Mouse (Mus musculus) brain, embryonic 14.5 days (tissue): ENCODE measurements around the gene Dlx4. TPM values are rescaled to one million over a fixed set of nuclear protein-coding genes. Genes with fewer than 3 reads are reported as not detected.

Source experiments
- DNase-seq: peaks from one replicate; pipeline ENCODE4 v3.0.0-alpha.2; 2011; ENCODE audit warnings: low read depth
- CTCF ChIP-seq: fragments of 200-500 bp; IDR thresholded peaks from 2 replicates; pipeline ENCODE4 v1.5.1; 2012; ENCODE audit warnings: inconsistent platforms, mild to moderate bottlenecking, moderate library complexity, borderline replicate concordance; ENCODE audit not compliant: insufficient read depth, insufficient read length; ENCODE audit errors: extremely low read depth
- POLR2A ChIP-seq: fragments of 200-500 bp; IDR thresholded peaks from 2 replicates; pipeline ENCODE4 v1.6.1; 2012; ENCODE audit warnings: mild to moderate bottlenecking, inconsistent platforms, borderline replicate concordance; ENCODE audit not compliant: poor library complexity, insufficient read depth, insufficient read length, severe bottlenecking; ENCODE audit errors: extremely low read depth
- polyA plus RNA-seq: library from polyadenylated mRNA; depleted of rRNA; stranded (reverse); fragments of >200 nt; gene quantifications from 2 replicates; pipeline ENCODE4 v1.2.3, GENCODE M21; 2012; rRNA removed

Gene Dlx4
- polyA plus RNA-seq, 1 experiment = 0.10 TPM

DNA sequence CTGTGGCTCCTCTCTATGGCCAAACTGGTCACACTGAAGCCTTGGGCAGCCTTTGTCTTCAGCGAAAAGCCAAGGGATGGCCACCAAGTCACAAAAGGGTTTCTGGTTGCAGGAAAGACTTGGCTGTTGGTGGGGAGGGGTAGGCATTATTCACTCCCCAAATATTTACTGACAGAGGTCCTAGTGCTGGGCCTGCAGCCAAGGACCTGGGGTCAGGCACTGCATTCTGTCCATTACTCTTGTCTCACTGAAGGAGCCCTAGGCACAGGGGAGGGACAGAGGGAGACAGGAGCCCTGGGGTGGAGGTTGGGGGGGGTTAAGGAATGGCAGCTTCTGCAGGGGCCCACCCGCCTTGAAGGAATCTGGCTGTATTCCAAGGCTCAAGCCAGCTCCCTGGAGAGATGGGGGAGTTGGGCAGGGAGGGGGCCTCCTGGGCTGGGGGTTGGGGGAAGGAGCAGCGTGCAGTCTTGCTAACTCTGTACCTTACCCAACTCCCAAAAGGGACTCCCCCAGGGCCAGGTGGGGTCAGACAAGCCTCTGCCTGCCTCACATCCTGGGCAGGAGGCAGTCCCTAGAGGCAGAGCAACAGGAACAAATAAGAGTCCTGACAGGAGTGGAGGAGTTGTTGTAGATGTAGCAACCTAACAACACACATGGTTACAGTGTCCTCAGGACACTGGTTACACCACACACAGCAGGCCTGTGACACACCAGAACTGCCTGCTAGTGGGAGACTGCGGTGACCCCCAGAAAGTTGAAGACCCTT is 49.3 kb downstream of the Dlx4 start:
- TF ChIP-seq POLR2A (no peak), CTCF (no peak)
- DNase-seq = peak; percentile 31

DNA sequence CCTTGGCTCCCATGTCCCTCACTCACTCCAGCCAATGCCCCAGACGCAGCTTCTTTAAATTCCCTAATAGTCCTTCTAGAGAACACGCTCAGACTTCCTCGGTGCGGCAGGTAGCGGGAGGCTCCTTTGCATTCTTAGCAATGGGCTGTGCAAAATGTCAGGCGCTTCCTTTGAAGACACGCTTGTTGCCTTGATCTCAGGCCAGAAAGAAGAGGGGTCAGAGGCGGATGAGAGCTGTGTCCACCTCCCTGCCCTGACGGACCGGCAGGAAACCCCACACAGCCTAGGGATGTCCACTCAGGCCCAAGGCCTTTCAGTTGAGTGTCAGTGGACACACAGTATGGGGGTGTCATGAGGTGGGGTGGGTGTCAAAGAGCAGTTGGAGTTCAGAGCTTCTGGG is 50.5 kb downstream of the Dlx4 start:
- TF ChIP-seq CTCF = no peak
- no peak for TF ChIP-seq POLR2A
- DNase-seq = no peak

DNA sequence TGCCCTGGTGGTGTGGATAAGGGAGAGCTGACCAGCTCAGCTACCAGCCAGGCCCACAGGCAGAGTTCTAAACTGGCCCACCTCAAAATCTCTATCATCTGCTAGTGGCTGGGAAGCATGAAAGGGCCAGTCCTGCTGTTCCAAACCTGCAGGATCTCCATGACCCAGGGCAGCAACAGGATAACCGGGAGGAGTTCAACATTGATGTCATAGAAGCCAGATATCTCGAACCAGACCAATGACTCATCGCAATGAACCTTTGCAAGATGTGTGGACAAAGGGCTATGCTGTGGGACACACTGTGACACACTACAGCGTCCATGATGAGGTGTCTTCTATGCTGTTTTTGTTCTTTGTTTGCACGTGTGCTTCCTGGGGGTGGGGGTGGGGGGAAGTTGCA is 53.0 kb downstream of the Dlx4 start:
- TF ChIP-seq POLR2A (no peak), CTCF (no peak)
- no peak for DNase-seq

Other genes with a start within 250 kb of the Dlx4 start
- gene Col1a1, start 210.0 kb downstream of the Dlx4 start, polyA plus RNA-seq = 44.1 and 192 TPM in 2 replicates
- 0.09 TPM in 1 of 2 replicates, not detected in the other for gene Hils1, start 178.7 kb downstream of the Dlx4 start, polyA plus RNA-seq
- gene Sgca, start 169.9 kb downstream of the Dlx4 start, polyA plus RNA-seq = 0.25 and 0.73 TPM in 2 replicates
- gene Ppp1r9b, start 155.2 kb downstream of the Dlx4 start, polyA plus RNA-seq = 37.9 and 81.2 TPM in 2 replicates
- 141 and 186 TPM in 2 replicates for gene Samd14, start 136.4 kb downstream of the Dlx4 start, polyA plus RNA-seq
- 17.9 and 26.1 TPM in 2 replicates for gene Pdk2, start 104.9 kb downstream of the Dlx4 start, polyA plus RNA-seq
- 23.4 and 29.3 TPM in 2 replicates for gene Itga3, start 69.5 kb downstream of the Dlx4 start, polyA plus RNA-seq
- 0.26 and 0.92 TPM in 2 replicates for gene Dlx3, start 26.1 kb downstream of the Dlx4 start, polyA plus RNA-seq
- gene Tac4, start 115.3 kb upstream of the Dlx4 start, polyA plus RNA-seq = not detected in 2 replicates
- 48.5 and 50.9 TPM in 2 replicates for gene Kat7, start 164.0 kb upstream of the Dlx4 start, polyA plus RNA-seq
- gene Fam117a, start 190.8 kb upstream of the Dlx4 start, polyA plus RNA-seq = 9.9 and 14.4 TPM in 2 replicates
- gene Slc35b1, start 238.4 kb upstream of the Dlx4 start, polyA plus RNA-seq = 116 and 157 TPM in 2 replicates